Mouse (Mus musculus): ENCODE results near the gene Ptger2.
A peak's percentile ranks its signal among the peaks of the same experiment; 100 is the strongest.

The Ptger2 gene

GRCm38 (mm10) chr14:45049689-45050418 lies 61.9 kb downstream of the Ptger2 start:
- DNase-seq = peak; percentile 37

- no peak for DNase-seq
Observed at GRCm38 (mm10) chr14:45050419-45050776, 62.4 kb downstream of the Ptger2 start.

- no peak for DNase-seq
Observed at GRCm38 (mm10) chr14:45051116-45051515, 63.1 kb downstream of the Ptger2 start.

Measured in right cerebral cortex, adult 18-20 months (tissue).